Comparison of ENCODE assay signal across 16 mouse cellular contexts in the genomic region with DNA sequence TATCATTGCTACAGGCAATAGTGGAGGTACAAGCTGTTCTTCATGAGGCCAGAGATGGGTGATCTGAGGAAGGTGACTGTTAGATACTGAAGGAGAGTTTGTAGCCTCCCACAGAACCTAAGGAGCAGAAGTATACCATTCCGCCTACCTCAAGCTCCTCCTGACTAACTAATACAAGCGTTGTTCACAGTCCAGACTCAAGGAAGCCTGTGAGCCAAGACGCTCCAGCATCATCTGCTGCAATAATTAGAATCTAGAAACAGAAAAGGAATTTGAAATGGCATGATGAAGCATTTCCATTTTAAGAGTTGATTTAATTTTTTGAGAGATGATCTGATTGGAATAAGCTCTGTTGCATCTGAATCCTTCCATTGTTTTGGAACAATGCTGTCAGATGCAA.
A peak's percentile ranks its signal among the peaks of the same experiment; 100 is the strongest.
DNase-seq lines count a peak whose midpoint lies in the region; ATAC-seq lines count a peak whose summit lies in the region.
"Had no signal": no experiment of that assay in that cellular context is flagged by ENCODE, and none has a peak within 500 bp of the region (broad histone marks: within the 10 kb centered on the region; RNA-seq: fewer than 3 reads in every experiment).

No protein-coding gene starts in this region.

- DNase-seq in frontal cortex, postnatal 10 days (ENCODE audit: low spot score in 2 of 2): no peak
- DNase-seq in layer of hippocampus, adult 18-20 months (ENCODE audit: low spot score in 2 of 2): peak; percentile 17 to 26
- DNase-seq in layer of hippocampus, adult 9-10 months (ENCODE audit: low spot score): no peak
- DNase-seq in right cerebral cortex, adult 18-20 months: peak; percentile 20
- no peak for DNase-seq in right cerebral cortex, postnatal 36 days (ENCODE audit: low spot score in 2 of 2)
- no peak for DNase-seq in heart, adult 9 months (ENCODE audit: low spot score in 2 of 2)
- DNase-seq: adrenal gland, postnatal 10 days; B cell, adult 2 months; cerebellum, adult 2 months; cerebellum, postnatal 10 days; forebrain, postnatal 0 days; gastrocnemius, postnatal 36 days; heart, adult 18-20 months had no signal

- peak; percentile 77 for ATAC-seq in frontal cortex, adult (ENCODE audit: low TSS enrichment)
- ATAC-seq: CD4-positive, CD25-positive, alpha-beta regulatory T cell, adult 4 months; forebrain, embryonic 13.5 days; forebrain, postnatal 0 days had no signal

Comparison
In these comparisons a context has a peak if more than half of its experiments do, and no peak if none do; other contexts are left out.
1. DNase-seq: peak in layer of hippocampus, adult 18-20 months (2 of 2) and right cerebral cortex, adult 18-20 months (single experiment); none in frontal cortex, postnatal 10 days (0 of 2), layer of hippocampus, adult 9-10 months (single experiment), right cerebral cortex, postnatal 36 days (0 of 2) and heart, adult 9 months (0 of 2).